Comparison of ENCODE assay signal across 8 mouse cellular contexts in genomic region chr6:99027542-99028160, GRCm38 (mm10).
DNase-seq lines count a peak whose midpoint lies in the region; ATAC-seq lines count a peak whose summit lies in the region.

No protein-coding gene starts in this region.

- H3K9ac ChIP-seq in kidney, embryonic 14.5 days (ENCODE audit: low read depth, low read length) = peak overlapping the region; percentile 78
- peak overlapping the region; percentile 93 for H3K9ac ChIP-seq in intestine, embryonic 16.5 days (ENCODE audit: low read depth, low read length)

- DNase-seq in kidney, adult 9 months = no peak
- peak; percentile 16 to 20 for DNase-seq in CD8-positive naive resting alpha-beta T cell, adult 2 months (ENCODE audit: low read depth in 2 of 2, low spot score in 2 of 2)
- DNase-seq in embryonic facial prominence, embryonic 10.5 days (ENCODE audit: low spot score) = no peak
- DNase-seq in naive thymus-derived CD4-positive, alpha-beta T cell, adult 2 months (ENCODE audit: low read depth) = peak; percentile 56
- no peak for DNase-seq in cerebellum, postnatal 36 days

- ATAC-seq in kidney, embryonic 14.5 days (ENCODE audit: low FRiP score, low TSS enrichment) = no peak
- peak; percentile 54 for ATAC-seq in intestine, embryonic 16.5 days
- ATAC-seq in erythroid progenitor cell, adult 5-6 weeks (replicated peaks; ENCODE audit: low FRiP score, poor library complexity, severe bottlenecking) = no peak

- no peaks in the 10 kb centered on the region for H3K9me3 ChIP-seq in kidney, embryonic 14.5 days (ENCODE audit: control insufficient read depth, low read length)
- H3K9me3 ChIP-seq in embryonic facial prominence, embryonic 10.5 days = no peaks in the 10 kb centered on the region
- H3K9me3 ChIP-seq in intestine, embryonic 16.5 days (ENCODE audit: control insufficient read depth, low read length) = no peaks in the 10 kb centered on the region

- WGBS in kidney, embryonic 14.5 days = 1% methylated on average over 22 of the region's 22 CpGs
- WGBS in embryonic facial prominence, embryonic 10.5 days = under 1% methylated on average over 22 of the region's 22 CpGs
- under 1% methylated on average over 22 of the region's 22 CpGs for WGBS in intestine, embryonic 16.5 days

- peak overlapping the region; percentile 69 for H3K4me3 ChIP-seq in kidney, embryonic 14.5 days (ENCODE audit: low read length)
- peak overlapping the region; percentile 83 for H3K4me3 ChIP-seq in embryonic facial prominence, embryonic 10.5 days
- peak overlapping the region; percentile 79 for H3K4me3 ChIP-seq in intestine, embryonic 16.5 days (ENCODE audit: low read length)

- no peaks in the 10 kb centered on the region for H3K36me3 ChIP-seq in kidney, embryonic 14.5 days (ENCODE audit: control insufficient read depth, insufficient read depth, low read length)
- H3K36me3 ChIP-seq in embryonic facial prominence, embryonic 10.5 days (replicated peaks) = no peaks in the 10 kb centered on the region
- H3K36me3 ChIP-seq in intestine, embryonic 16.5 days (ENCODE audit: control insufficient read depth, insufficient read depth, low read length) = no peaks in the 10 kb centered on the region

- H3K4me1 ChIP-seq in kidney, embryonic 14.5 days (ENCODE audit: control insufficient read depth, insufficient read depth, low read length) = 0 out of 2 replicates have a peak, but pooled peaks cover 17% of the 10 kb centered on the region
- peaks cover 87% of the 10 kb centered on the region for H3K4me1 ChIP-seq in embryonic facial prominence, embryonic 10.5 days
- peaks cover 38% of the 10 kb centered on the region for H3K4me1 ChIP-seq in intestine, embryonic 16.5 days (ENCODE audit: control insufficient read depth, insufficient read depth, low read length)

- H3K4me2 ChIP-seq in kidney, embryonic 14.5 days (replicated peaks; ENCODE audit: low read depth, low read length) = peak overlapping the region; percentile 88
- H3K4me2 ChIP-seq in intestine, embryonic 16.5 days (ENCODE audit: low read depth, low read length) = peak overlapping the region; percentile 70

- H3K27ac ChIP-seq in kidney, embryonic 14.5 days (ENCODE audit: low read depth, low read length) = peak overlapping the region; percentile 83; the same call in 1 of the 2 replicates
- peak overlapping the region; percentile 91 for H3K27ac ChIP-seq in embryonic facial prominence, embryonic 10.5 days (replicated peaks)
- peak overlapping the region; percentile 95 for H3K27ac ChIP-seq in intestine, embryonic 16.5 days (ENCODE audit: low read length)

- no peaks in the 10 kb centered on the region; the same call in none of the 2 replicates for H3K27me3 ChIP-seq in kidney, embryonic 14.5 days (ENCODE audit: control insufficient read depth, insufficient read depth, low read length)
- peaks cover 4% of the 10 kb centered on the region; the same call in 1 of the 2 replicates for H3K27me3 ChIP-seq in embryonic facial prominence, embryonic 10.5 days (replicated peaks; ENCODE audit: low read depth, poor library complexity, severe bottlenecking)
- no peaks in the 10 kb centered on the region for H3K27me3 ChIP-seq in intestine, embryonic 16.5 days (replicated peaks; ENCODE audit: control insufficient read depth, insufficient read depth, low read length)

Comparison
In these comparisons a context has a peak if more than half of its experiments do, and no peak if none do; other contexts are left out.
1. DNase-seq: peak in CD8-positive naive resting alpha-beta T cell, adult 2 months (2 of 2) and naive thymus-derived CD4-positive, alpha-beta T cell, adult 2 months (single experiment); none in kidney, adult 9 months (single experiment), embryonic facial prominence, embryonic 10.5 days (single experiment) and cerebellum, postnatal 36 days (0 of 2).
2. Peak in every context shown above with its lines, with median percentiles within 50 percentile points of each other: H3K27ac ChIP-seq and H3K4me3 ChIP-seq.